Mouse (Mus musculus) adrenal gland, postnatal 25 days (tissue): ENCODE measurements around the gene 4931440F15Rik. TPM values are rescaled to one million over a fixed set of nuclear protein-coding genes. Genes with fewer than 3 reads are reported as not detected.

ENCODE experiments used
- DNase-seq: peaks from one replicate; pipeline ENCODE4 v3.0.0; 2021; ENCODE audit warnings: mixed read lengths
- total RNA-seq: library from RNA; stranded (reverse); gene quantifications from 2 replicates; pipeline ENCODE4 v1.2.3, GENCODE M21; 2021

Gene 4931440F15Rik
- total RNA-seq, 1 experiment from 2014 or later, result 0.67 TPM

GRCm38 (mm10) chr11:29801432-29802427, 23.7 kb downstream of the 4931440F15Rik start:
- no peak for DNase-seq

GRCm38 (mm10) chr11:29799839-29800238, 25.6 kb downstream of the 4931440F15Rik start:
- DNase-seq, result no peak

GRCm38 (mm10) chr11:29795106-29795505, 30.4 kb downstream of the 4931440F15Rik start:
- no peak for DNase-seq

GRCm38 (mm10) chr11:29794475-29794874, 31.0 kb downstream of the 4931440F15Rik start:
- no peak for DNase-seq

- DNase-seq, result no peak
Measured at GRCm38 (mm10) chr11:29790796-29791195, 34.7 kb downstream of the 4931440F15Rik start.

GRCm38 (mm10) chr11:29788921-29789638, 36.4 kb downstream of the 4931440F15Rik start:
- DNase-seq, result no peak

GRCm38 (mm10) chr11:29788499-29788898, 37.0 kb downstream of the 4931440F15Rik start:
- DNase-seq, result no peak

- no peak for DNase-seq
Measured at GRCm38 (mm10) chr11:29787473-29787872, 38.0 kb downstream of the 4931440F15Rik start.

- no peak for DNase-seq
Measured at GRCm38 (mm10) chr11:29786583-29787219, 38.8 kb downstream of the 4931440F15Rik start.

GRCm38 (mm10) chr11:29779409-29780026, 46.0 kb downstream of the 4931440F15Rik start:
- DNase-seq, result no peak

GRCm38 (mm10) chr11:29778936-29779335, 46.5 kb downstream of the 4931440F15Rik start:
- DNase-seq, result no peak

- DNase-seq, result peak; percentile 51
Measured at GRCm38 (mm10) chr11:29777964-29778363, 47.5 kb downstream of the 4931440F15Rik start.

GRCm38 (mm10) chr11:29774760-29775159, 50.7 kb downstream of the 4931440F15Rik start:
- DNase-seq, result no peak

GRCm38 (mm10) chr11:29774296-29774695, 51.2 kb downstream of the 4931440F15Rik start:
- no peak for DNase-seq

Other genes starting within 250 kb of the 4931440F15Rik start
- gene Rtn4, start 132.7 kb downstream of the 4931440F15Rik start, total RNA-seq, result 474 and 481 TPM in 2 replicates
- gene Eml6, start 200.4 kb upstream of the 4931440F15Rik start, total RNA-seq, result 3.3 and 4.7 TPM in 2 replicates